Mouse (Mus musculus) stomach, postnatal 0 days (tissue): ENCODE results near the gene Ciart.

ENCODE experiments used
- CTCF ChIP-seq: IDR thresholded peaks from 2 replicates; pipeline ENCODE4 v1.5.1; 2016; ENCODE audit warnings: antibody characterized with exemption, low read depth, mild to moderate bottlenecking, moderate library complexity
- EP300 ChIP-seq: optimal IDR thresholded peaks from 2 replicates; pipeline ENCODE3; 2016; ENCODE audit warnings: antibody characterized with exemption

- peak; percentile 59 for TF ChIP-seq CTCF
- no peak for TF ChIP-seq EP300
Measured at GRCm38 (mm10) chr3:95860323-95860722, 21.7 kb downstream of the Ciart start.
